Mouse (Mus musculus) embryo, embryonic 10 days (tissue): ENCODE results near the gene Ak2.

Source experiments
- DNase-seq: peaks from one replicate; pipeline ENCODE4 v3.0.0-alpha.2; 2015; ENCODE audit warnings: low spot score

Ak2 gene

GRCm38 (mm10) chr4:129013151-129013864 is 21.6 kb downstream of the Ak2 start:
- DNase-seq: no peak

- no peak for DNase-seq
Measured at GRCm38 (mm10) chr4:129016329-129016728, 24.6 kb downstream of the Ak2 start.

GRCm38 (mm10) chr4:129017150-129017549 is 25.4 kb downstream of the Ak2 start:
- no peak for DNase-seq

- no peak for DNase-seq
Measured at GRCm38 (mm10) chr4:129018788-129019435, 27.2 kb downstream of the Ak2 start.

GRCm38 (mm10) chr4:129019788-129020187 is 28.0 kb downstream of the Ak2 start:
- DNase-seq: no peak

GRCm38 (mm10) chr4:129020454-129020853 is 28.7 kb downstream of the Ak2 start:
- no peak for DNase-seq

GRCm38 (mm10) chr4:129021426-129021825 is 29.7 kb downstream of the Ak2 start:
- DNase-seq: no peak

GRCm38 (mm10) chr4:129021886-129022285 is 30.1 kb downstream of the Ak2 start:
- no peak for DNase-seq

- DNase-seq: no peak
Measured at GRCm38 (mm10) chr4:129023884-129024283, 32.1 kb downstream of the Ak2 start.

GRCm38 (mm10) chr4:129024775-129025174 is 33.0 kb downstream of the Ak2 start:
- no peak for DNase-seq

GRCm38 (mm10) chr4:129025707-129026106 is 33.9 kb downstream of the Ak2 start:
- DNase-seq: no peak

- DNase-seq: no peak
Measured at GRCm38 (mm10) chr4:129030746-129031145, 39.0 kb downstream of the Ak2 start.

- no peak for DNase-seq
Measured at GRCm38 (mm10) chr4:129031408-129031965, 39.7 kb downstream of the Ak2 start.

- no peak for DNase-seq
Measured at GRCm38 (mm10) chr4:129032133-129032962, 40.6 kb downstream of the Ak2 start.

- DNase-seq: peak; percentile 58
Measured at GRCm38 (mm10) chr4:129032963-129033951, 41.5 kb downstream of the Ak2 start.

GRCm38 (mm10) chr4:129034224-129034623 is 42.5 kb downstream of the Ak2 start:
- DNase-seq: no peak

GRCm38 (mm10) chr4:129034706-129035660 is 43.2 kb downstream of the Ak2 start:
- DNase-seq: no peak

GRCm38 (mm10) chr4:129035851-129036445 is 44.2 kb downstream of the Ak2 start:
- no peak for DNase-seq

GRCm38 (mm10) chr4:129047721-129048421 is 56.1 kb downstream of the Ak2 start:
- DNase-seq: no peak
